In genomic region chr4:143324176-143324924, GRCm38 (mm10) we compare ENCODE assay signal across 13 mouse cellular contexts. TPM values are rescaled to one million over a fixed set of nuclear protein-coding genes. Genes with fewer than 3 reads are reported as not detected.
A peak's percentile ranks its signal among the peaks of the same experiment; 100 is the strongest.
DNase-seq lines count a peak whose midpoint lies in the region; ATAC-seq and TF ChIP-seq lines count a peak whose summit lies in the region.
"Had no signal": no experiment of that assay in that cellular context is flagged by ENCODE, and none has a peak within 500 bp of the region (broad histone marks: within the 10 kb centered on the region; RNA-seq: fewer than 3 reads in every experiment).

No protein-coding gene starts in this region.

- H3K27ac ChIP-seq in kidney, postnatal 0 days, result no peak overlapping the region
- H3K27ac ChIP-seq in embryonic facial prominence, embryonic 14.5 days (replicated peaks; ENCODE audit: low read depth, low read length), result no peak overlapping the region
- H3K27ac ChIP-seq in intestine, embryonic 15.5 days, result no peak overlapping the region
- peak overlapping the region; percentile 21; the same call in 1 of the 2 replicates for H3K27ac ChIP-seq in neural tube, embryonic 12.5 days
- H3K27ac ChIP-seq: liver, embryonic 14.5 days had no signal

- WGBS in kidney, postnatal 0 days, result 17% methylated on average over 8 of the region's 11 CpGs
- WGBS in embryonic facial prominence, embryonic 14.5 days, result 21% methylated on average over 8 of the region's 11 CpGs
- WGBS in intestine, embryonic 15.5 days, result 14% methylated on average over 9 of the region's 11 CpGs
- WGBS in neural tube, embryonic 12.5 days, result 9% methylated on average over 8 of the region's 11 CpGs

- H3K4me3 ChIP-seq in kidney, postnatal 0 days (replicated peaks; ENCODE audit: low read depth, low read length), result no peak overlapping the region
- no peak overlapping the region for H3K4me3 ChIP-seq in embryonic facial prominence, embryonic 14.5 days (ENCODE audit: low read depth, low read length)
- H3K4me3 ChIP-seq in intestine, embryonic 15.5 days (replicated peaks), result no peak overlapping the region
- no peak overlapping the region for H3K4me3 ChIP-seq in neural tube, embryonic 12.5 days

- H3K9me3 ChIP-seq in kidney, postnatal 0 days (replicated peaks; ENCODE audit: low read length), result no peaks in the 10 kb centered on the region
- H3K9me3 ChIP-seq in embryonic facial prominence, embryonic 14.5 days (ENCODE audit: control insufficient read depth, low read length), result no peaks in the 10 kb centered on the region
- no peaks in the 10 kb centered on the region for H3K9me3 ChIP-seq in intestine, embryonic 15.5 days
- no peaks in the 10 kb centered on the region for H3K9me3 ChIP-seq in neural tube, embryonic 12.5 days

- H3K9ac ChIP-seq in kidney, postnatal 0 days (ENCODE audit: low read depth, low read length), result no peak overlapping the region
- H3K9ac ChIP-seq in embryonic facial prominence, embryonic 14.5 days (ENCODE audit: low read depth, low read length), result no peak overlapping the region
- no peak overlapping the region for H3K9ac ChIP-seq in intestine, embryonic 15.5 days
- H3K9ac ChIP-seq in neural tube, embryonic 12.5 days, result no peak overlapping the region
- H3K9ac ChIP-seq: liver, embryonic 14.5 days had no signal

- H3K27me3 ChIP-seq in kidney, postnatal 0 days (ENCODE audit: insufficient read depth, low read length), result no peaks in the 10 kb centered on the region
- H3K27me3 ChIP-seq in embryonic facial prominence, embryonic 14.5 days (replicated peaks; ENCODE audit: control insufficient read depth, insufficient read depth, low read length), result no peaks in the 10 kb centered on the region
- no peaks in the 10 kb centered on the region for H3K27me3 ChIP-seq in intestine, embryonic 15.5 days (replicated peaks)
- no peaks in the 10 kb centered on the region for H3K27me3 ChIP-seq in neural tube, embryonic 12.5 days (replicated peaks)

- H3K4me1 ChIP-seq in kidney, postnatal 0 days (replicated peaks; ENCODE audit: insufficient read depth, low read length), result 0 out of 2 replicates have a peak, but pooled peaks cover 2% of the 10 kb centered on the region
- no peaks in the 10 kb centered on the region for H3K4me1 ChIP-seq in embryonic facial prominence, embryonic 14.5 days (ENCODE audit: control insufficient read depth, insufficient read depth, low read length)
- peaks cover 7% of the 10 kb centered on the region for H3K4me1 ChIP-seq in intestine, embryonic 15.5 days (replicated peaks)
- H3K4me1 ChIP-seq in neural tube, embryonic 12.5 days, result peaks cover 16% of the 10 kb centered on the region

- DNase-seq in kidney, postnatal 0 days (ENCODE audit: low spot score), result peak; percentile 16
- no peak for DNase-seq in kidney, adult 18-20 months
- DNase-seq in embryonic facial prominence, embryonic 14.5 days (ENCODE audit: low spot score), result no peak
- no peak for DNase-seq in lung, postnatal 36 days
- DNase-seq in thymus, postnatal 25 days, result no peak
- DNase-seq: adrenal gland, postnatal 14 days; cerebellum, postnatal 14 days; gastrocnemius, postnatal 36 days; right cerebral cortex, postnatal 25 days had no signal

- ATAC-seq in kidney, postnatal 0 days (replicated peaks; ENCODE audit: low FRiP score, low read depth), result peak; percentile 26; the same call in 1 of the 2 replicates
- ATAC-seq in embryonic facial prominence, embryonic 14.5 days (ENCODE audit: low read depth), result no peak
- ATAC-seq in intestine, embryonic 15.5 days, result peak; percentile 44
- ATAC-seq in neural tube, embryonic 12.5 days (ENCODE audit: low FRiP score, low read depth), result peak; percentile 63
- no peak for ATAC-seq in erythroblast, adult 5-6 weeks (replicated peaks; ENCODE audit: low FRiP score, poor library complexity, severe bottlenecking)

- no peaks in the 10 kb centered on the region for H3K36me3 ChIP-seq in kidney, postnatal 0 days (ENCODE audit: insufficient read depth, low read length)
- no peaks in the 10 kb centered on the region for H3K36me3 ChIP-seq in embryonic facial prominence, embryonic 14.5 days (ENCODE audit: control insufficient read depth, insufficient read depth, low read length)
- H3K36me3 ChIP-seq in intestine, embryonic 15.5 days, result no peaks in the 10 kb centered on the region
- no peaks in the 10 kb centered on the region for H3K36me3 ChIP-seq in neural tube, embryonic 12.5 days

- no peak for TF ChIP-seq CTCF in kidney, postnatal 0 days (IDR thresholded peaks at IDR 0.05; ENCODE audit: low read depth)

- H3K4me2 ChIP-seq in kidney, postnatal 0 days (ENCODE audit: low read length), result no peak overlapping the region; the same call in 1 of the 2 replicates
- H3K4me2 ChIP-seq in embryonic facial prominence, embryonic 14.5 days (ENCODE audit: low read depth, low read length), result peak overlapping the region; percentile 67
- 0 out of 2 replicates have a peak overlapping the region, but pooled peaks have one; percentile 24 for H3K4me2 ChIP-seq in intestine, embryonic 15.5 days (replicated peaks)
- H3K4me2 ChIP-seq in neural tube, embryonic 12.5 days (replicated peaks), result peak overlapping the region; percentile 59

RNA-seq across cellular contexts. Expression of gene Pdpn, which starts 25.0 kb away (rescaled TPM):
- polyA plus RNA-seq in kidney, postnatal 0 days (2015; fragmentation: Nextera tagmentation; extraction: Ambion mirVana), result 49.4 and 49.9 TPM in 2 replicates
- polyA plus RNA-seq in embryonic facial prominence, embryonic 14.5 days (2014; fragmentation: Nextera tagmentation; extraction: Ambion mirVana), result 67.1 and 70.2 TPM in 2 replicates
- 24.8 and 27.5 TPM in 2 replicates for polyA plus RNA-seq in intestine, embryonic 15.5 days (2015; fragmentation: Nextera tagmentation; extraction: Ambion mirVana)
- polyA plus RNA-seq in neural tube, embryonic 12.5 days (2016; fragmentation: Nextera tagmentation; extraction: Ambion mirVana), result 116 and 121 TPM in 2 replicates
- total RNA-seq in erythroblast, adult 5-6 weeks (2015; ENCODE audit: low replicate concordance), result 0.84 TPM in 1 of 2 replicates, not detected in the other
- total RNA-seq in erythroblast, adult 5-6 weeks (2017; ENCODE audit: low replicate concordance), result 0.42 TPM in 1 of 2 replicates, not detected in the other

RNA-seq across cellular contexts. Expression of gene Lrrc38, which starts 25.2 kb away (rescaled TPM):
- polyA plus RNA-seq in kidney, postnatal 0 days (2015; fragmentation: Nextera tagmentation; extraction: Ambion mirVana), result 0.09 and 0.15 TPM in 2 replicates
- 2.2 and 2.3 TPM in 2 replicates for polyA plus RNA-seq in embryonic facial prominence, embryonic 14.5 days (2014; fragmentation: Nextera tagmentation; extraction: Ambion mirVana)
- polyA plus RNA-seq in intestine, embryonic 15.5 days (2015; fragmentation: Nextera tagmentation; extraction: Ambion mirVana), result 0.06 TPM in 1 of 2 replicates, not detected in the other
- 0.79 and 0.86 TPM in 2 replicates for polyA plus RNA-seq in neural tube, embryonic 12.5 days (2016; fragmentation: Nextera tagmentation; extraction: Ambion mirVana)
- total RNA-seq in erythroblast, adult 5-6 weeks (2015; ENCODE audit: low replicate concordance), result not detected in 2 replicates
- total RNA-seq in erythroblast, adult 5-6 weeks (2017; ENCODE audit: low replicate concordance), result not detected in 2 replicates
- total RNA-seq: adrenal gland, postnatal 14 days had no signal
- polyA plus RNA-seq: liver, embryonic 14.5 days had no signal

Comparison
In these comparisons a context has a peak if more than half of its experiments do, and no peak if none do; other contexts are left out.
1. ATAC-seq: peak in kidney, postnatal 0 days (single experiment), intestine, embryonic 15.5 days (single experiment) and neural tube, embryonic 12.5 days (single experiment); none in embryonic facial prominence, embryonic 14.5 days (single experiment) and erythroblast, adult 5-6 weeks (single experiment).